Comparison of ENCODE assay signal across 10 mouse cellular contexts in the genomic region with DNA sequence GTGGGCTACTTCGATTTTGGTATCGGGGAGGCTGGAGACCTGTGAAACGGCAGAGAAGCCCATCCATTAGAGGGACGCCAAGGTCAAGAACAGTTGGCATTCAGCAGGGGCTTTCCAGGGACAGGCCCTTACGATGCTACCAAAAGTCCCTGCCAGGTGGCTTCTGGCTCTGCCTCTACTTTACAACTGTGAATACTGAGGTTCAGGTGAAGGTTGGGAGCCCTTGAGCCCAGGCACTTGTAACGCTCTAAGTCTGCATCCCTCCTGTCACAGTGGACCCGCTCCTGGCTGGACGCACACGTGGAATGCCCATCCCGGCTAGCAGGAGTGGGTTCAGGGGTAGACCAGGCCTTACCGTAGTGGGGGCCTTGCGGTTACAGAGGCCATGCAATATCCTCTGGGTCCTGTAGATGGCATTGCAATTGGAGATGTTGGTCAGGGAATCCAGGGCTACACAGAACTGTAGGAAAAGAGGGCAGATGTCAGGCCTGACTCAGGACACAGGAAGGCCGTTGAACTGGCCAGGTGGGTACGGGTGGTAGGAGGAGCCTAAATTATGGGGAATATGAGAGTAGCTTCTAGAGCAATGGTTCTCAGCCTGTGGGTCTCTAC. TPM values are rescaled to one million over a fixed set of nuclear protein-coding genes. Genes with fewer than 3 reads are reported as not detected.
DNase-seq lines count a peak whose midpoint lies in the region; ATAC-seq and TF ChIP-seq lines count a peak whose summit lies in the region.
"Had no signal": no experiment of that assay in that cellular context is flagged by ENCODE, and none has a peak within 500 bp of the region (broad histone marks: within the 10 kb centered on the region; RNA-seq: fewer than 3 reads in every experiment).

No protein-coding gene starts in this region.

- no peak overlapping the region for H3K9ac ChIP-seq in forebrain, postnatal 0 days
- H3K9ac ChIP-seq in forebrain, embryonic 12.5 days = no peak overlapping the region
- H3K9ac ChIP-seq in liver, postnatal 0 days (replicated peaks) = no peak overlapping the region
- H3K9ac ChIP-seq: heart, embryonic 13.5 days; limb, embryonic 15.5 days had no signal

- H3K4me3 ChIP-seq in forebrain, postnatal 0 days (ENCODE audit: low read depth, low read length) = no peak overlapping the region
- H3K4me3 ChIP-seq in forebrain, embryonic 12.5 days (replicated peaks) = no peak overlapping the region
- no peak overlapping the region for H3K4me3 ChIP-seq in liver, postnatal 0 days (ENCODE audit: low read depth, low read length)
- H3K4me3 ChIP-seq: heart, embryonic 13.5 days; limb, embryonic 15.5 days had no signal

- no peak for DNase-seq in forebrain, postnatal 0 days
- DNase-seq in liver, postnatal 0 days = no peak
- DNase-seq in liver (no peak), ZHBTc4 (ENCODE audit: low read depth, low spot score) (peak; percentile 68)
- peak; percentile 23 for DNase-seq in mesoderm, embryonic 11.5 days (ENCODE audit: low read depth, low spot score)
- no peak for DNase-seq in spleen, postnatal 36 days (ENCODE audit: low spot score in 2 of 2)

- no peaks in the 10 kb centered on the region for H3K9me3 ChIP-seq in forebrain, postnatal 0 days (ENCODE audit: low read length)
- H3K9me3 ChIP-seq in forebrain, embryonic 12.5 days = no peaks in the 10 kb centered on the region
- H3K9me3 ChIP-seq in liver, postnatal 0 days (ENCODE audit: low read length) = no peaks in the 10 kb centered on the region
- H3K9me3 ChIP-seq: heart, embryonic 13.5 days; limb, embryonic 15.5 days had no signal

- no peaks in the 10 kb centered on the region; the same call in none of the 2 replicates for H3K27me3 ChIP-seq in forebrain, postnatal 0 days (ENCODE audit: insufficient read depth, low read length)
- peaks cover 26% of the 10 kb centered on the region for H3K27me3 ChIP-seq in forebrain, embryonic 12.5 days
- H3K27me3 ChIP-seq in liver, postnatal 0 days (ENCODE audit: insufficient read depth, low read length) = peaks cover 15% of the 10 kb centered on the region; the same call in 1 of the 2 replicates

- no peak overlapping the region for H3K4me2 ChIP-seq in forebrain, postnatal 0 days (ENCODE audit: low read depth)
- no peak overlapping the region for H3K4me2 ChIP-seq in forebrain, embryonic 12.5 days
- H3K4me2 ChIP-seq in liver, postnatal 0 days (ENCODE audit: low read depth, low read length) = no peak overlapping the region
- H3K4me2 ChIP-seq: heart, embryonic 13.5 days; limb, embryonic 15.5 days had no signal

- no peak for TF ChIP-seq EP300 in liver, postnatal 0 days (IDR thresholded peaks at IDR 0.05; ENCODE audit: low read depth)

- no peak overlapping the region for H3K27ac ChIP-seq in forebrain, postnatal 0 days (ENCODE audit: low read depth, low read length)
- no peak overlapping the region for H3K27ac ChIP-seq in forebrain, embryonic 12.5 days
- no peak overlapping the region for H3K27ac ChIP-seq in liver, postnatal 0 days (ENCODE audit: low read depth)
- H3K27ac ChIP-seq: heart, embryonic 13.5 days; limb, embryonic 15.5 days had no signal

- no peaks in the 10 kb centered on the region for H3K4me1 ChIP-seq in forebrain, postnatal 0 days (ENCODE audit: insufficient read depth)
- H3K4me1 ChIP-seq in forebrain, embryonic 12.5 days = peaks cover 13% of the 10 kb centered on the region
- peaks cover 8% of the 10 kb centered on the region for H3K4me1 ChIP-seq in liver, postnatal 0 days (ENCODE audit: insufficient read depth)

- ATAC-seq in forebrain, postnatal 0 days = no peak
- no peak for ATAC-seq in forebrain, embryonic 12.5 days (ENCODE audit: low FRiP score)
- ATAC-seq in liver, postnatal 0 days = no peak
- ATAC-seq in erythroblast, adult 5-6 weeks (replicated peaks; ENCODE audit: low FRiP score, poor library complexity, severe bottlenecking) = no peak

- H3K36me3 ChIP-seq in forebrain, postnatal 0 days (ENCODE audit: insufficient read depth) = no peaks in the 10 kb centered on the region
- H3K36me3 ChIP-seq in forebrain, embryonic 12.5 days (replicated peaks) = no peaks in the 10 kb centered on the region
- no peaks in the 10 kb centered on the region for H3K36me3 ChIP-seq in liver, postnatal 0 days (replicated peaks; ENCODE audit: insufficient read depth, low read length)
- H3K36me3 ChIP-seq: heart, embryonic 13.5 days; limb, embryonic 15.5 days had no signal

- TF ChIP-seq CTCF in forebrain, postnatal 0 days (IDR thresholded peaks at IDR 0.05; ENCODE audit: low read depth) = peak; percentile 54
- TF ChIP-seq CTCF in liver, postnatal 0 days (IDR thresholded peaks at IDR 0.05; ENCODE audit: low read depth) = peak; percentile 57

- 71% methylated on average over 14 of the region's 14 CpGs for WGBS in forebrain, postnatal 0 days
- WGBS in forebrain, embryonic 12.5 days = 69% methylated on average over 14 of the region's 14 CpGs
- 79% methylated on average over 14 of the region's 14 CpGs for WGBS in liver, postnatal 0 days (ENCODE audit: insufficient replicate concordance)

RNA-seq across cellular contexts. Expression of a gene that starts 2.3 kb away (rescaled TPM):
- total RNA-seq in forebrain, postnatal 0 days (2014; rRNA removed) = not detected in 2 replicates
- not detected in 2 replicates for polyA plus RNA-seq in forebrain, postnatal 0 days (2015; fragmentation: Nextera tagmentation; extraction: Ambion mirVana)
- not detected in 2 replicates for polyA plus RNA-seq in forebrain, embryonic 12.5 days (2016; fragmentation: Nextera tagmentation; extraction: Ambion mirVana)
- not detected in 2 replicates for polyA plus RNA-seq in liver, postnatal 0 days (2015; fragmentation: Nextera tagmentation; extraction: Ambion mirVana)
- not detected in 2 replicates for total RNA-seq in erythroblast, adult 5-6 weeks (2015; ENCODE audit: low replicate concordance)
- total RNA-seq in erythroblast, adult 5-6 weeks (2017; ENCODE audit: low replicate concordance) = not detected in 2 replicates
- polyA plus RNA-seq: heart, embryonic 13.5 days; limb, embryonic 15.5 days had no signal

RNA-seq across cellular contexts. Expression of a gene that starts 13.8 kb away (rescaled TPM):
- not detected in 2 replicates for total RNA-seq in forebrain, postnatal 0 days (2014; rRNA removed)
- 2.5 and 3.4 TPM in 2 replicates for polyA plus RNA-seq in forebrain, postnatal 0 days (2015; fragmentation: Nextera tagmentation; extraction: Ambion mirVana)
- 1.4 and 2.6 TPM in 2 replicates for polyA plus RNA-seq in forebrain, embryonic 12.5 days (2016; fragmentation: Nextera tagmentation; extraction: Ambion mirVana)
- polyA plus RNA-seq in liver, postnatal 0 days (2015; fragmentation: Nextera tagmentation; extraction: Ambion mirVana) = 0.28 TPM in 1 of 2 replicates, not detected in the other
- total RNA-seq in erythroblast, adult 5-6 weeks (2015; ENCODE audit: low replicate concordance) = not detected in 2 replicates
- 1.1 TPM in 1 of 2 replicates, not detected in the other for total RNA-seq in erythroblast, adult 5-6 weeks (2017; ENCODE audit: low replicate concordance)

Comparison
In these comparisons a context has a peak if more than half of its experiments do, and no peak if none do; other contexts are left out.
1. DNase-seq: peak in ZHBTc4 (single experiment) and mesoderm, embryonic 11.5 days (single experiment); none in forebrain, postnatal 0 days (single experiment), liver, postnatal 0 days (single experiment), liver (single experiment) and spleen, postnatal 36 days (0 of 2).